Mouse (Mus musculus) small intestine, adult 2 months (tissue): ENCODE measurements around the gene C2cd4c.

Experiments
- CTCF ChIP-seq: fragments of 200-500 bp; IDR thresholded peaks from 2 replicates; pipeline ENCODE4 v1.5.1; 2012; ENCODE audit warnings: low read depth, mild to moderate bottlenecking, control low read depth, inconsistent platforms, low read length, moderate library complexity, mixed read lengths; ENCODE audit not compliant: insufficient replicate concordance, insufficient read length; ENCODE audit errors: extremely low read depth
- POLR2A ChIP-seq: fragments of 200-500 bp; IDR thresholded peaks from 2 replicates; pipeline ENCODE4 v1.6.1; 2012; ENCODE audit warnings: low read depth, mild to moderate bottlenecking, control low read depth, inconsistent platforms, low read length, moderate library complexity

DNA sequence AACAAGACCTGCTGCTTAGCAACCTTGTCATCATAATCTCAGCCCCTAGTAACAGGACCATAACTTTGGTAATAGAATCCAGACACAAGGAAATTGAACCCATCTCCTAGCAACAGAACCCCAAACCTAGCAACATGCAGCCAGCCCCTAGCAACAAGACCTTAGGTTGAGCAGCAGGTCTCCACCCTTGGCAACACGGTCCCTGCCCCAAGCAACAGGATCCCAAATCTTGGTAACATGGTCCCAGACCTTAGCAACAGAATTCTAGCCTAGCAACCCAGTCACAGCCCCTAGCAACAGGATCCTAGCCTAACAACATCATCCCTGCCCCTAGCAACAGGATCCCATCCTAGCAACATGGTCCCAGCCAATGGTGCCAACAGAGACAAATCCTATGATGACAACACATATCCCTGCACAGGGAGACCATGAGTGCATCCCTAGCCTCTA lies 41.1 kb upstream of the C2cd4c start:
- TF ChIP-seq CTCF (no peak), POLR2A (no peak)
